ENCODE assay signal across 8 mouse cellular contexts in the genomic region with DNA sequence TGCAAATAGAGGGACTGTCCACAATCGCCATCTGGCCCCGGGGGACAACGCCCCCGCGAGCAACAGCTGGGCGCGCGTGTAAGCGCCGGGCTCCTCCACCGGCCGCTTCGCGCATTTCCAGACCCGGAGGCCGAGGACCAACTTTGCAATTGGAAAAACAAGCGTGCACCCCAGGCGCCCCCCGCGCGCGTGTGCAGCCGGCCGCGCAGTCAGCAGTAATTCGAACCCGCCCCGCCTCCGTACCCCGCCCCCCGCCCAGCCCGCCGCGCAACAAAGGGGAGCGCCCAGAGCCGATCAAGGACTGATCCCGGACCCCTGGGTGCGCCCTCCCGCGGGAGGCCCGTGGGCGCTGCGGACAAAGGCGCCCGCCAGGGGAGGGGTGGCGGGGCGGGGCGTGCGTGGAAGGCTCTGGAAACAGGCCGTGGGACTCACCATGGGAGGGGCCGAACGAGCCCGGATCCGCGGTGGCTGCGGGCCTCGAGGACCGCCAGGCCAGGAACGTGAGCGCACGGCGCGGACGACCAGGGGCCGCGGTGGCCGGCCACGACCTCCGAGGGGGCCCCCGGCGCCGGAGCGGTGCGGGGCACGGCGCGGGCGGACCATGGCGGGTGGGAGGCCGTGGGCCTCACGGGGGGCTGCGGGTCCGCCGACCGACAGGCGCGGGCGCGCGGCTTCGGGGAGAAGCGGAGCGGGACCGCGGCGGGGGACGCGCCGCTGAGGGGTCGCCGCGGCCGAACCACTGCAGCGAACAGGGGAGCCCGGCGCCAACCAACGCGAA. TPM values are rescaled to one million over a fixed set of nuclear protein-coding genes. Genes with fewer than 3 reads are reported as not detected.
DNase-seq lines count a peak whose midpoint lies in the region; ATAC-seq and TF ChIP-seq lines count a peak whose summit lies in the region.

No protein-coding gene starts in this region.

- DNase-seq in CD4-positive helper T cell, adult 2 months (ENCODE audit: low read depth, low spot score): peak; percentile 63
- DNase-seq in adrenal gland, adult (ENCODE audit: inconsistent age in 2 of 2, low spot score in 1 of 2): peak; percentile 84 to 91
- DNase-seq in embryo, embryonic 9.5 days (ENCODE audit: extremely low spot score): peak; percentile 80
- DNase-seq in kidney, postnatal 0 days (ENCODE audit: low spot score): peak; percentile 84
- peak; percentile 77 for DNase-seq in lung, postnatal 36 days
- peak; percentile 62 for DNase-seq in right cerebral cortex, postnatal 4 days

- no peaks in the 10 kb centered on the region for H3K27me3 ChIP-seq in heart, embryonic 11.5 days (ENCODE audit: control insufficient read depth, insufficient read depth, low read length)
- no peaks in the 10 kb centered on the region for H3K27me3 ChIP-seq in kidney, postnatal 0 days (ENCODE audit: insufficient read depth, low read length)

- H3K36me3 ChIP-seq in heart, embryonic 11.5 days (ENCODE audit: control insufficient read depth, insufficient read depth, low read length): peaks cover 8% of the 10 kb centered on the region
- H3K36me3 ChIP-seq in kidney, postnatal 0 days (ENCODE audit: insufficient read depth, low read length): peaks cover 16% of the 10 kb centered on the region

- 0 out of 2 replicates have a peak, but pooled peaks have one; percentile 2 for TF ChIP-seq CTCF in kidney, postnatal 0 days (IDR thresholded peaks at IDR 0.05; ENCODE audit: low read depth)

- peak; percentile 55 for ATAC-seq in heart, embryonic 11.5 days (replicated peaks; ENCODE audit: insufficient number of reproducible peaks, low FRiP score, low TSS enrichment)
- ATAC-seq in kidney, postnatal 0 days (replicated peaks; ENCODE audit: low FRiP score, low read depth): peak; percentile 31
- no peak for ATAC-seq in inflammation-experienced regulatory T-cells, adult 6 months

- peaks cover 57% of the 10 kb centered on the region for H3K4me1 ChIP-seq in heart, embryonic 11.5 days (ENCODE audit: control insufficient read depth, insufficient read depth, low read length)
- H3K4me1 ChIP-seq in kidney, postnatal 0 days (replicated peaks; ENCODE audit: insufficient read depth, low read length): peaks cover 33% of the 10 kb centered on the region

- no peaks in the 10 kb centered on the region for H3K9me3 ChIP-seq in heart, embryonic 11.5 days (replicated peaks; ENCODE audit: control insufficient read depth, low read length)
- no peaks in the 10 kb centered on the region for H3K9me3 ChIP-seq in kidney, postnatal 0 days (replicated peaks; ENCODE audit: low read length)

- peak overlapping the region; percentile 82 for H3K4me2 ChIP-seq in heart, embryonic 11.5 days
- H3K4me2 ChIP-seq in kidney, postnatal 0 days (ENCODE audit: low read length): peak overlapping the region; percentile 55

- peak overlapping the region; percentile 100 for H3K27ac ChIP-seq in heart, embryonic 11.5 days (ENCODE audit: low read depth, low read length)
- H3K27ac ChIP-seq in kidney, postnatal 0 days: peak overlapping the region; percentile 100

- under 1% methylated on average over 94 of the region's 108 CpGs for WGBS in heart, embryonic 11.5 days (ENCODE audit: insufficient replicate concordance)
- WGBS in kidney, postnatal 0 days: under 1% methylated on average over 89 of the region's 108 CpGs

- peak overlapping the region; percentile 100 for H3K9ac ChIP-seq in heart, embryonic 11.5 days (ENCODE audit: low read depth, low read length)
- peak overlapping the region; percentile 100 for H3K9ac ChIP-seq in kidney, postnatal 0 days (ENCODE audit: low read depth, low read length)

- H3K4me3 ChIP-seq in heart, embryonic 11.5 days (ENCODE audit: low read depth, low read length): peak overlapping the region; percentile 97
- H3K4me3 ChIP-seq in kidney, postnatal 0 days (replicated peaks; ENCODE audit: low read depth, low read length): peak overlapping the region; percentile 96

RNA-seq across cellular contexts. Expression of a gene that starts 0.5 kb away (rescaled TPM):
- polyA plus RNA-seq in heart, embryonic 11.5 days (2014; fragmentation: Nextera tagmentation; extraction: Ambion mirVana): 205 and 218 TPM in 2 replicates
- 377 and 412 TPM in 2 replicates for polyA plus RNA-seq in kidney, postnatal 0 days (2015; fragmentation: Nextera tagmentation; extraction: Ambion mirVana)
- polyA plus RNA-seq in inflammation-experienced regulatory T-cells, adult 6 months (2017; shearing (Covaris generic)): 1 to 10 TPM; 1.9 to 5.6 (median 3.2) TPM

RNA-seq across cellular contexts. Expression of a gene that starts 12.2 kb away (rescaled TPM):
- polyA plus RNA-seq in heart, embryonic 11.5 days (2014; fragmentation: Nextera tagmentation; extraction: Ambion mirVana): 18.9 and 19.2 TPM in 2 replicates
- 34.0 and 36.4 TPM in 2 replicates for polyA plus RNA-seq in kidney, postnatal 0 days (2015; fragmentation: Nextera tagmentation; extraction: Ambion mirVana)
- 10 to 100 TPM; 43.2 to 49.7 (median 46.8) TPM for polyA plus RNA-seq in inflammation-experienced regulatory T-cells, adult 6 months (2017; shearing (Covaris generic))

RNA-seq across cellular contexts. Expression of a gene that starts 20.2 kb away (rescaled TPM):
- 48.2 and 49.2 TPM in 2 replicates for polyA plus RNA-seq in heart, embryonic 11.5 days (2014; fragmentation: Nextera tagmentation; extraction: Ambion mirVana)
- polyA plus RNA-seq in kidney, postnatal 0 days (2015; fragmentation: Nextera tagmentation; extraction: Ambion mirVana): 78.0 and 87.0 TPM in 2 replicates
- 10 to 100 TPM; 43.9 to 66.0 (median 60.6) TPM for polyA plus RNA-seq in inflammation-experienced regulatory T-cells, adult 6 months (2017; shearing (Covaris generic))

RNA-seq across cellular contexts. Expression of a gene that starts 20.3 kb away (rescaled TPM):
- 38.6 and 53.9 TPM in 2 replicates for polyA plus RNA-seq in heart, embryonic 11.5 days (2014; fragmentation: Nextera tagmentation; extraction: Ambion mirVana)
- polyA plus RNA-seq in kidney, postnatal 0 days (2015; fragmentation: Nextera tagmentation; extraction: Ambion mirVana): 108 and 111 TPM in 2 replicates
- 1 to 10 TPM; 1.1 to 4.5 (median 3.7) TPM for polyA plus RNA-seq in inflammation-experienced regulatory T-cells, adult 6 months (2017; shearing (Covaris generic))

RNA-seq across cellular contexts. Expression of a gene that starts 23.4 kb away (rescaled TPM):
- polyA plus RNA-seq in heart, embryonic 11.5 days (2014; fragmentation: Nextera tagmentation; extraction: Ambion mirVana): 47.3 and 51.9 TPM in 2 replicates
- 91.4 and 97.8 TPM in 2 replicates for polyA plus RNA-seq in kidney, postnatal 0 days (2015; fragmentation: Nextera tagmentation; extraction: Ambion mirVana)
- polyA plus RNA-seq in inflammation-experienced regulatory T-cells, adult 6 months (2017; shearing (Covaris generic)): 10 to 100 TPM in 2 of 3 experiments, 1 to 10 TPM in 1; 7.1 to 14.1 (median 11.1) TPM

Comparison
In these comparisons a context has a peak if more than half of its experiments do, and no peak if none do; other contexts are left out.
1. RNA of a gene that starts 0.5 kb away (polyA plus RNA-seq): 377 to 412 TPM in kidney, postnatal 0 days and 205 to 218 TPM in heart, embryonic 11.5 days; 1.9 to 5.6 TPM in inflammation-experienced regulatory T-cells, adult 6 months; every median in the first group is over 10 times any median in the second.
2. Peak in every context shown above with its lines, with median percentiles within 50 percentile points of each other: DNase-seq.